Mouse (Mus musculus) heart, adult 18-20 months (tissue): ENCODE data around the gene Map4k3. TPM values are rescaled to one million over a fixed set of nuclear protein-coding genes. Genes with fewer than 3 reads are reported as not detected.

Experiments
- DNase-seq, 2 experiments: peaks; one replicate each; pipeline ENCODE4 v3.0.0; 2021 to 2022; ENCODE audit warnings: mixed read lengths in 1 of 2
- total RNA-seq, 2 experiments: library from RNA; stranded (reverse); gene quantifications; 2 replicates each; pipeline ENCODE4 v1.2.3; 2021

Gene Map4k3
- total RNA-seq, 2 experiments from 2014 or later, result 22.1 to 24.5 TPM

DNA sequence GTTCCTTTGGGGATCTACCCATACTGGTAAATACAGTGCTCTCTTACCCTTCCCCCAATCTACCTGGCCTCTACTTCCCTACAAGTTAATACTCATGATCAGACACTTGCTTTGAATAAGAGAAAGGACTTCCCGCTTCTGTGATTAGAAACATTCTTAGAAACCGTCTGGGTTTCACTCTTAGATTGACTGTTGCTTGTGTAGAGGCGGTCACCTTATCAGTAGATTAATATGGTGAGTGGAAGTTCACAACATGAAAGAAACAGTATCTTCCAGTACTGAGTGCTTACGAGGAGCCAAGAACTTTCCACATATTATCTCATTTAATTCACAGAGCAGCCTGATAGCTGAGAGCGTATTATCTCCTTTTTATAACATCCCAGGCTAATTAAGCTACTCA, 1.5 kb upstream of the Map4k3 start:
- no peak for DNase-seq

DNA sequence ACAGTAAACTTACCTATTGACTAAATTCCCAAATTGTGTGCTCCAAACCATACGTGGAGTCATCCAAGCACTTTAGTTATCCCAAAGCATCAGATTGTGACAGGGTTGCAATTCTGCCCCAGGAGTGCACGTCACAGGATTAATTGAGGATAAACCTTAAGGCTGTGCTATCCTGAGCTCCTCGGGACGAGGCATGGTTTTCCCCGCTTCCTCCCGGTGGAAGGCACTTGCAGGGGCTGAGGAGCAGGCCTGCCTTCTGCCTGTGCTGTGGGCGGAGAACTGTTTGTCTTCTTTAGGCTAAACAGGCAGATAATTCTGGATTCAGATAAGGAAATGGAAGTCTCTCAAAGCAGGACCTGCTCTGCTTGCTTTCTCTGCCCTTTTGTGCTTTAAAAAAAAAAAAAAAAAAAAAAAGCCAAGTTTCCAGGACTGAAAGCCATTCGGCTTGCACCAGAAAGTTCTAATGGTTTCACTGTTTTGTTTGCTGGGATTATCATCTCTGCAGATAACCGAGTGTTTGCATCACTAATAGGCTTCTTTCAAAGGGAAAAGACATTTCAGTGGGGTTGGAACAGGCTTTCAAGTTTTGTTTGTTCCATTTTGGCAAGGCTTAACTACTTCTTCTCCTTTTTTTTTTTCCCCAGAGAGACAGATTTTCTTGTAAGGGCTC, 930 bp upstream of the Map4k3 start:
- DNase-seq, result peak; percentile 25 to 44

DNA sequence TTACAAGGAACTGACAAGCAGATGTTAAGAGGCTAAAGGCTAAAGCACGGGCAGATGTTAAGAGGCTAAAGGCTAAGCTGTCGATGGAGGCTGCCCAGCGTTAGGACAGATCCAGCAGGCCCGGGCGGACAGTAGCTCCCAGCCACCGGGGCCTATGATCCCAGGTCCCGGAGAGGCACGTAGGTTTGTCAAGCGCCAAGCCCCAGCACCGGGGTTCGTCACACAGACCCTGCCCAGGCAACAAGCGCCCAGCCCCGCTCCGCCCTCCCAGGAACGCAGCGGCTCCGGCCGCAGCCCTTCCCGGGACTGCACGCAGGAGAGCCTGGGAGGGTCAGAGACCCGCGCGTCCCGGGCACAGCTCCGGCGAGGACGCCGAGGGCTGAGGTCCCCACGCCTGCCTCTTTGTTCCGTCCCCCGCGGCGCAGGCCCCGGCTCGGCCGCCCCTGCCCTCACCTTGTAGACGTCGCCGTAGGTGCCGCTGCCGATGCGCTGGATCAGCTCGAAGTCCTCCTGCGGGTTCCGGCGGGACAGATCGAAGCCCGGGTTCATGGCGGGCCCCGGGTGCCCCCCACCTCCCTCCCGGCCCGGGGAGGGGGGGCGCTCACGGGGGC, 839 bp downstream of the Map4k3 start:
- peak; percentile 61 to 72 for DNase-seq

DNA sequence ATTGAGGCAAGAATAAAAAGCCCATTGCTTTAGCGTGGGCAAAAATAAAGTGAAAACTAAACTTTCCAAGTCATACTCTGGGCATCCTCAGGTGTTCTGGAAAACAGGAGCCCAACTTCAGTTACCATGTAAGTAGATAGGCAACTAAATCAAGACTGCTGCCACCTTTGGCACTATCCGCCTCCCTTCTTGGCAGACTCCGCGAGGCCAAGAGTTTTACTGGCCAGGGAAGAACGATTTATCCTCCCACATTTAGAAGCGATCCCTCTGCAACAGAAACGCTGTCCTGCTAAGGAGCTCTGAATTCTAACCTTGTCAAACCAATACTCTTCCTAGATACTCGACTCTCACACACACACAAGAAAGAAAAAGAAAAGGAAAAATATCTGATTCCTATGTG, 1.5 kb downstream of the Map4k3 start:
- DNase-seq, result peak; percentile 53 to 57

- DNase-seq, result no peak
These were observed 5.2 kb downstream of the Map4k3 start for GRCm38 (mm10) chr17:80723092-80723491.

DNA sequence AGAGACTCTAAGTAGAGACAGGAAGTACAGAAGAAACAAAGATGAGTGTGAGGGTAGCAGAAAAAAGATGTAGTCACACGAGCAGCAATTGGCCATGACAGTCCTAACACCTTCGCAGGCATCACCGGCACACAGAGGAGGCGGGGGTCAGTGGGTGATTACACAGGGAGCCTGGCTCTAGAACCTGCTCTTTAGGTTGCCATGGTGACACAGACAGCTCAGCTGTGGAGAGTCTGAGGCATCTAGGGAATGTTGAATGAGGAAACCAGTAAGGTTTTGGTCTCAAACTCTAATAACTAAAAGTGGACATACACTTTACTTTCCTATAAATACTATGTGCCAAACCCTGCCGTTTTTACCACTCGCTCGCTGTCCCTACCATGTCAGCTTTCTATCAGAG, 6.6 kb downstream of the Map4k3 start:
- no peak for DNase-seq

- DNase-seq, result no peak
These were observed 9.0 kb downstream of the Map4k3 start for GRCm38 (mm10) chr17:80719309-80719708.

DNA sequence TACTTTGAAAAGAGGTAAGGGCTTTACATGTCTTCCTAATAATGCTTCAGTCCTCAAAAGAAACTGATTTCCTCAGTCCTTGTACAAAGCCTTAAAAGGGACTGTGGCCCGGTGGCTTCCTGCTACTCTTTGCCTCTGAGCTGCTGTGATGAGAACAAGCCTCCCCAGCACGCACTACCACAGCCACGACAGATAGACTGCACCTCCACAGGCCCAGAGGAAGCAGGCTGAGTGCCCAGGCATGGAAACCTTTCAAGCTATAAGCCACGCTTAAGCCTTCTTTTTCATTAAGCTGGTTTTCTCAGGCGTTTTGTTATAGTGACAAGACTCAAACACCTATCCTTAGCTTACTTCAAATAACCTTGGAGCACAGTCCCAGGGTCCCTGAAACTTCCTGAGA, 10.0 kb downstream of the Map4k3 start:
- no peak for DNase-seq

GRCm38 (mm10) chr17:80713588-80713987, 14.7 kb downstream of the Map4k3 start:
- DNase-seq, result no peak

- DNase-seq, result peak in 1 of 2 experiments; percentile 55
These were observed 18.1 kb downstream of the Map4k3 start for GRCm38 (mm10) chr17:80709921-80710838.

DNA sequence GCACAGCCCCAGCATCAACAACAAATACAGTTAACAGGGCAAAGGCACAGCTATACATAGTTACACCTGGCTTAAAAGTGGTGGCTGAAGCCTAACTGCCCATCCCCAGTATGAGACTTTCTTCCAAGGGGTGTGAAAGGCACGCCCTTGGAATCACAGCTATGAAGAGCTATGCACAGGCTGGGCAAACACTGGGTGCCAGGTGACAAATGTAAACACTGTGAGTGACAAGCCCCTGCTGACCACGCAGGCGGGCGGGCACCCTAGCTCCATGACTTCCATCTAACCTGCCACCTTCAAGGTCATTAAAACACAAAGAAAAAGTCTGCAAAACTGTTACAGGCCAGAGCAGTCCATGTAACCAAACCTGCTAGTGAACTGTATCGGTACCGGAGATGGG, 19.5 kb downstream of the Map4k3 start:
- no peak for DNase-seq

DNA sequence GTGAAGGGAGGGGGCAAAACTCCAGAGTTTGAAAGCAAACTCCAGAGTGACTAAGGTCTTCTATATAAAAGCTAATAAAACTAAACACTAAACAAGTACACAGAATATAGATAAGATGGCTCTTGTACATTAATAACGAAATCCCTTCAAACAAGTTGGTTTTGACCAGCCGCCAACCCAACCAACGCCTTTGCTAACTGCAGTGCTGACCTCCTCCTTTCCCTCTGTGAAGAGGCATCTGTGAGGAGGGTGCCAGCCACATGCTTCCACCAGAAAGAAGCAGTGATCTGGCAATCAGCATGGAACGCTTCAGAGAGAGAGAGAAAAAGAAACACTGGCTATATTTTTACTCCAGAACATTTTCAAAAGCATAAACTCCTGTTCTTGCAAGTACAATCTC, 21.1 kb downstream of the Map4k3 start:
- DNase-seq, result peak in 1 of 2 experiments; percentile 41

DNA sequence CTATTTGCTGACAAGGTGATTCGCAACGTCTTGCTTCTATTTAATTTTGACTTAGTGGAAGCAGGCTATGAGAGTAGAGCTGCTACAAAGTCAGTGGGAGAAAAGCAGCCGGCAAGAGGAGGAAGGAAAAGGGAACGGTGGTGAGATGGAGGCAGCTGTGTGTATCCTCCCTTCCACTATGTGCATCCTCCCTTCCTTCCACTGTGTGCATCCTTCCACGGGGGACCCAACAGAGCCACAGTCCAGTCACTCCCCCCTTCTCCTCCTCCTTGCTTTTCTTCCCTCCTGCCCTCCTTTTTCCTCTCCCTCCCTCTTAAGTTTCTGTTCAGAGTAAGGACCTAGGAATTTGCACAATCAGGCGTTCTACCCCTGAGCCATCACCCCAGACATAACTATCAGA, 21.7 kb downstream of the Map4k3 start:
- no peak for DNase-seq

DNA sequence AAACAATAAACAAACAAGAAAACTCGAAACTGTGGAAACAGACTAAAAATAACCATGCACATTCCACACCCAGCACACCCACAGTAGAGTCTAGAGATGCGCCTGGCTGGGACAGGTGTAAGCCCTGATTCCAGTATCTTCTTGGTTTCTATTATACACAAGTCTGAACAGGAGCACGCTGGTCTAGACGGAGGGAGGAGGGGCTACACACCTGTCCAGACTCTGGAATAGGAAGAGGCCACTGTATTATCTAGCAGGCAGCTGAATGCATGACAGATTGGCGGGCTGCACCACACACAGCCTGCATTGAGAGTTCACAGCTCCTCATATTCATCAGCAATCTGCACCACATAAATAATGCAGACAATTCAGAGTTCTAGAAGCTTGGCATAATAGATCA, 26.6 kb downstream of the Map4k3 start:
- no peak for DNase-seq

DNA sequence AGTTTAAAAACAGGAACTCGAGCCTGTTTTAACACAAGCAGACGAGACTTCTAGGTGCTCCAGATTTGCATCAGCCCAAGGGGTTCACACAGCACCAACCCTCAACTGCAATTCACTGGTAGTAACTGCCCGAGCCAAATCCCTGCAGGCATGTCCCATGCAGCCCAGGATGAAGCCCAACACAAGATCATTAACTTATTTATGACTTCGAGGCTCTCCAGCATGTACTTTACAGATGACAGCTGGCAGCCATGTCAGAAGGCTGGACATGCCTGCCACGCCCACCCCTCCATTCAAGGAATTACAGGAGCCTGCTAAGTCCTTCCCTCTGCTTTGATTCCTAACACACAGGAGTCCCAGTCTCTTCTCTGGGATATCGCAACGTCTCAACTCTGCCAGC, 29.4 kb downstream of the Map4k3 start:
- no peak for DNase-seq

GRCm38 (mm10) chr17:80698191-80698901, 29.9 kb downstream of the Map4k3 start:
- DNase-seq, result no peak

DNA sequence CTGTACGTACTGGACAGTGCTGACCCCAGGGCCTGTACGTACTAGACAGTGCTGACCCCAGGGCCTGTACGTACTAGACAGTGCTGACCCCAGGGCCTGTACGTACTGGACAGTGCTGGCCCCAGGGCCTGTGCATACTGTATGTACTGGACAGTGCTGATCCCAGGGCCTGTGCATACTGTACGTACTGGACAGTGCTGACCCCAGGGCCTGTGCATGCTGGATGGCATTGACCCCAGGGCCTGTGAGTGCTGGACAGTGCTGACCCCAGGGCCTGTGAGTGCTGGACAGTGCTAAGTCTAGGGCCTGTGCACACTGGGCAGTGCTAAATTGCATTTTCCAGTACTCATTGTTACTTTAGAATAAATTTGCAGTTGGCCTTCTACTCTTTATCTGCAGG, 31.3 kb downstream of the Map4k3 start:
- no peak for DNase-seq

DNA sequence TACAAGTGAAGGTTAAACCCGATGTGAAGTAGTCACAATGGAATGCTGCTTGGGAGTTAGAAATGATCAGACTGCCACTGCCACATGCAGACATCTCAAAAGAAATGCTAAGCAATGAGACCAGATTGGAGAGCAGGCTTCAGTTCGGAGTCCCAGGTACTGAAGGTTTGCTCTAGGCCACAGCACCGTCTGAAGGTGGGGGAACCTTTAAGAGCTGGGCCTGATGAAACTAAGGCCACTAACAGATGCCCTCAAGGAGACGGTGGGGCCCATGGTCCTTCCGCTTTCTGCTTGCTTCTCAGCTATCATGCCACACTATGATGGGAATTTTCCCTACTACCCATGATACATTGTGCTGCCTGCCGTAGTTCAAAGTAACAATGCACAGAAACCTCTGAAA, 32.1 kb downstream of the Map4k3 start:
- no peak for DNase-seq

- no peak for DNase-seq
These were observed 34.6 kb downstream of the Map4k3 start for GRCm38 (mm10) chr17:80693707-80694106.

- no peak for DNase-seq
These were observed 36.1 kb downstream of the Map4k3 start for GRCm38 (mm10) chr17:80692183-80692582.

GRCm38 (mm10) chr17:80688701-80689100, 39.6 kb downstream of the Map4k3 start:
- DNase-seq, result no peak

DNA sequence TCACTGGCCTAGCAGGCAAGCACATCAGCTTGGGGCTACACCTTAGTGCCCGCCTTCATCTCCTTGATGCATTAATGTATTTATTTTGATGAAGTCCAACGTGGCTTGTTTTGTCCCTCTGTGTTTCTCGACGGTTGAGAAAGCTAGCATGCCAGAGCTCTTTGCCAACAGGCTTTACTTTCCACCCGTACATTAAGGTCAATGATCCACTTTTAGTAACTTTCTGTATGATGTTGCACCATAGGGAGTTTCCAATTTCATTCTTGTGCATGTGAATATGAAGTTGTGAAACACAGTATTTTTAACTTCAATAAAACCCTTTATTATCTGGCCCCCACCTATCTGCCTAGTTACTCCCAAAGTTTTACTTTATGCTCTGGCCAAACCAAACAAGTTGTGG, 42.2 kb downstream of the Map4k3 start:
- no peak for DNase-seq
